ENCODE assay signal across 8 mouse cellular contexts in the genomic region with DNA sequence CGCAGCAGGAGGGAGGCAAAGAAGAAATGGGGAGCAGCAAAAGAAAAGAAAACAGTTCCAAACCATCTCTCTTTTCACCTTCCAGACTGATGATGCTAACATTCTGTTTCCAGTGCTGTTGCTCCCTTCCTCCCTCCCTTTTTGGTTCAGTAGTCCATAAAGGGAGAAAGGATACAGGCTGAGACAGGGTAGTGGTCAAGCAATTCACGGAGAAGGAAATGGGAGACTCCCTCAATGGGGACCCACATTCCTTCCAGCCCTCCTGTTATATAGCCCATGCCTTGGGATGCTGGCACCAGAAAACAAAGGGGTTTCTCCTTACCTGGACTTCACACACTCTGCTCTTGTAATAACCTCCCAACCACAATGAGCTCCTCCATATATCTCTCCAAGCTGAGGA. TPM values are rescaled to one million over a fixed set of nuclear protein-coding genes. Genes with fewer than 3 reads are reported as not detected.
DNase-seq lines count a peak whose midpoint lies in the region; ATAC-seq and TF ChIP-seq lines count a peak whose summit lies in the region.

No protein-coding gene starts in this region.

- H3K4me1 ChIP-seq in cerebellum, adult 2 months (ENCODE audit: control insufficient read depth, insufficient read depth, low read length), result peaks cover 3% of the 10 kb centered on the region; the same call in 1 of the 2 replicates
- peaks cover 25% of the 10 kb centered on the region for H3K4me1 ChIP-seq in megakaryocyte, embryonic 14.5 days
- peaks cover 4% of the 10 kb centered on the region; the same call in 1 of the 2 replicates for H3K4me1 ChIP-seq in limb, embryonic 14.5 days (ENCODE audit: control insufficient read depth, insufficient read depth, low read length)
- H3K4me1 ChIP-seq in small intestine, adult 2 months (ENCODE audit: control insufficient read depth, insufficient read depth, insufficient read length, low read length), result 0 out of 2 replicates have a peak, but pooled peaks cover 1% of the 10 kb centered on the region

- 28% methylated on average over 2 of the region's 2 CpGs for WGBS in cerebellum, adult 2 months
- 24% methylated on average over 2 of the region's 2 CpGs for WGBS in limb, embryonic 14.5 days
- WGBS in small intestine, adult 2 months, result 31% methylated on average over 2 of the region's 2 CpGs

- no peak overlapping the region for H3K27ac ChIP-seq in cerebellum, adult 2 months (ENCODE audit: insufficient read depth, low read length)
- peak overlapping the region; percentile 71 for H3K27ac ChIP-seq in limb, embryonic 14.5 days (replicated peaks; ENCODE audit: low read depth, low read length)
- no peak overlapping the region for H3K27ac ChIP-seq in small intestine, adult 2 months (ENCODE audit: insufficient read depth, low read depth, low read length)

- H3K4me2 ChIP-seq in limb, embryonic 14.5 days (replicated peaks; ENCODE audit: low read depth, low read length, severe bottlenecking), result peak overlapping the region; percentile 59

- ATAC-seq in megakaryocyte, adult 5-6 weeks (ENCODE audit: poor library complexity, severe bottlenecking), result no peak
- ATAC-seq in limb, embryonic 14.5 days (ENCODE audit: low FRiP score, low read depth), result peak; percentile 10; the same call in 1 of the 2 replicates
- no peak for ATAC-seq in cerebellum, adult (ENCODE audit: insufficient number of reproducible peaks, low FRiP score, low TSS enrichment)

- no peak for DNase-seq in cerebellum, adult 2 months
- no peak for DNase-seq in cerebellum, postnatal 36 days
- no peak for DNase-seq in limb, embryonic 14.5 days (ENCODE audit: low spot score)
- no peak for DNase-seq in retina, embryonic 14.5 days (ENCODE audit: low spot score)

- H3K9ac ChIP-seq in limb, embryonic 14.5 days (ENCODE audit: low read depth, low read length, severe bottlenecking), result peak overlapping the region; percentile 34; the same call in 1 of the 2 replicates

- TF ChIP-seq CTCF in cerebellum, adult 2 months (IDR thresholded peaks at IDR 0.05; ENCODE audit: borderline replicate concordance, insufficient read depth, low read depth, low read length), result no peak
- no peak for TF ChIP-seq CTCF in small intestine, adult 2 months (IDR thresholded peaks at IDR 0.05; ENCODE audit: extremely low read depth, insufficient read length, insufficient replicate concordance, low read depth, low read length)

- no peaks in the 10 kb centered on the region for H3K36me3 ChIP-seq in megakaryocyte, embryonic 14.5 days (replicated peaks; ENCODE audit: low read length)
- H3K36me3 ChIP-seq in limb, embryonic 14.5 days (ENCODE audit: control insufficient read depth, insufficient read depth, low read length), result no peaks in the 10 kb centered on the region
- H3K36me3 ChIP-seq in small intestine, adult 2 months (ENCODE audit: control insufficient read depth, insufficient read depth, low read length), result no peaks in the 10 kb centered on the region

- H3K9me3 ChIP-seq in megakaryocyte, embryonic 14.5 days, result peaks cover 7% of the 10 kb centered on the region; the same call in 1 of the 2 replicates
- H3K9me3 ChIP-seq in limb, embryonic 14.5 days (ENCODE audit: control insufficient read depth, low read length), result no peaks in the 10 kb centered on the region

- no peaks in the 10 kb centered on the region for H3K27me3 ChIP-seq in cerebellum, adult 2 months (ENCODE audit: control insufficient read depth, insufficient read depth, low read length)
- H3K27me3 ChIP-seq in megakaryocyte, embryonic 14.5 days (replicated peaks), result peaks cover 86% of the 10 kb centered on the region
- no peaks in the 10 kb centered on the region; the same call in 1 of the 2 replicates for H3K27me3 ChIP-seq in limb, embryonic 14.5 days (ENCODE audit: control insufficient read depth, insufficient read depth, low read length)
- H3K27me3 ChIP-seq in small intestine, adult 2 months (ENCODE audit: control insufficient read depth, insufficient read depth, low read length), result no peaks in the 10 kb centered on the region; the same call in 1 of the 2 replicates

- peak overlapping the region; percentile 47 for H3K4me3 ChIP-seq in cerebellum, adult 2 months (replicated peaks; ENCODE audit: insufficient read depth, low read depth, low read length)
- H3K4me3 ChIP-seq in megakaryocyte, embryonic 14.5 days (replicated peaks), result peak overlapping the region; percentile 92
- peak overlapping the region; percentile 51 for H3K4me3 ChIP-seq in limb, embryonic 14.5 days (replicated peaks; ENCODE audit: low read length)
- H3K4me3 ChIP-seq in small intestine, adult 2 months (ENCODE audit: low read depth, low read length), result peak overlapping the region; percentile 67

- no peak for TF ChIP-seq POLR2A in cerebellum, adult 2 months (IDR thresholded peaks at IDR 0.05; ENCODE audit: borderline replicate concordance, insufficient read depth, low read length)
- TF ChIP-seq POLR2A in limb, embryonic 14.5 days (IDR thresholded peaks at IDR 0.05; ENCODE audit: borderline replicate concordance, extremely low read depth, insufficient read depth, insufficient read length), result no peak
- TF ChIP-seq POLR2A in small intestine, adult 2 months (IDR thresholded peaks at IDR 0.05; ENCODE audit: low read depth, low read length), result no peak

RNA-seq across cellular contexts. Expression of gene Rtl5, which starts 0.4 kb away (rescaled TPM):
- 14.7 and 16.1 TPM in 2 replicates for polyA plus RNA-seq in cerebellum, adult 2 months (2012; rRNA removed)
- polyA plus RNA-seq in megakaryocyte, embryonic 14.5 days (2012; ENCODE audit: insufficient read depth, low replicate concordance), result 1.3 and 4.8 TPM in 2 replicates
- total RNA-seq in megakaryocyte, adult 5-6 weeks (2015), result 3.3 and 4.2 TPM in 2 replicates
- total RNA-seq in megakaryocyte, adult 5-6 weeks (2017), result 4.0 and 4.2 TPM in 2 replicates
- 24.8 and 28.8 TPM in 2 replicates for polyA plus RNA-seq in limb, embryonic 14.5 days (2012; rRNA removed)
- 1.1 and 1.6 TPM in 2 replicates for polyA plus RNA-seq in limb, embryonic 14.5 days (2014; fragmentation: Nextera tagmentation; extraction: Ambion mirVana)
- polyA plus RNA-seq in small intestine, adult 2 months (2012; rRNA removed), result 1.3 and 1.4 TPM in 2 replicates

RNA-seq across cellular contexts. Expression of gene Pin4, which starts 47.7 kb away (rescaled TPM):
- polyA plus RNA-seq in cerebellum, adult 2 months (2012; rRNA removed), result 42.2 and 51.5 TPM in 2 replicates
- polyA plus RNA-seq in megakaryocyte, embryonic 14.5 days (2012; ENCODE audit: insufficient read depth, low replicate concordance), result 9.7 TPM in 1 of 2 replicates, not detected in the other
- total RNA-seq in megakaryocyte, adult 5-6 weeks (2015), result 46.4 and 55.5 TPM in 2 replicates
- total RNA-seq in megakaryocyte, adult 5-6 weeks (2017), result 105 and 116 TPM in 2 replicates
- polyA plus RNA-seq in limb, embryonic 14.5 days (2012; rRNA removed), result 19.8 and 46.3 TPM in 2 replicates
- 62.3 and 66.0 TPM in 2 replicates for polyA plus RNA-seq in limb, embryonic 14.5 days (2014; fragmentation: Nextera tagmentation; extraction: Ambion mirVana)
- 1.1 TPM in 1 of 2 replicates, not detected in the other for polyA plus RNA-seq in small intestine, adult 2 months (2012; rRNA removed)
